In the genomic region with DNA sequence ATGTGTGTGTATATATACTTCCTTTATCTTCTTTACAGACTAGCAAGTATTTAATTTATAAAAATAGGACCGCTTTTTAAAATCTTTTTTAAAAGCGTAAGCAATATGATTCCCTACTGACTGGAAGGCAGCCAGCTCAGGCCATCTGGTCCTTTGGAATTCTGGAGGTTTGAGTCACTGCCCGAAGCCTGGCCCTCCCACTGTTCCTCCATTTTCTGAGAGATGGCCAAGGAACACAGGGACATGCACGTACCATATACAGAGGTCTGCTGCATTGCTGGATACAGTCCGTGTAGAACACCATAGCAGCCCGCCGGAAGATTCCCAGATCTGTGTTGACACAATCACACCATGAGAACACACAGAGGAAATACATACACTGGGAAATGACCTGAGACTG, we compare ENCODE assay signal across 9 mouse cellular contexts.
A peak's percentile ranks its signal among the peaks of the same experiment; 100 is the strongest.
DNase-seq lines count a peak whose midpoint lies in the region; ATAC-seq and TF ChIP-seq lines count a peak whose summit lies in the region.
"Had no signal": no experiment of that assay in that cellular context is flagged by ENCODE, and none has a peak within 500 bp of the region (broad histone marks: within the 10 kb centered on the region; RNA-seq: fewer than 3 reads in every experiment).

No protein-coding gene starts in this region.

- TF ChIP-seq CTCF in forebrain, postnatal 0 days (IDR thresholded peaks at IDR 0.05; ENCODE audit: low read depth): no peak
- TF ChIP-seq CTCF in midbrain, postnatal 0 days (IDR thresholded peaks at IDR 0.05): no peak

- H3K4me2 ChIP-seq in forebrain, postnatal 0 days (ENCODE audit: low read depth): no peak overlapping the region
- H3K4me2 ChIP-seq in midbrain, postnatal 0 days (ENCODE audit: low read depth, low read length, poor library complexity, severe bottlenecking): no peak overlapping the region
- H3K4me2 ChIP-seq in midbrain, embryonic 13.5 days (replicated peaks): no peak overlapping the region

- H3K9me3 ChIP-seq in forebrain, postnatal 0 days (ENCODE audit: low read length): no peaks in the 10 kb centered on the region
- no peaks in the 10 kb centered on the region for H3K9me3 ChIP-seq in forebrain, embryonic 10.5 days
- H3K9me3 ChIP-seq in midbrain, postnatal 0 days (ENCODE audit: low read length): no peaks in the 10 kb centered on the region
- no peaks in the 10 kb centered on the region for H3K9me3 ChIP-seq in midbrain, embryonic 10.5 days (replicated peaks)
- H3K9me3 ChIP-seq in midbrain, embryonic 13.5 days: no peaks in the 10 kb centered on the region

- peak; percentile 73 for DNase-seq in forebrain, postnatal 0 days
- DNase-seq in forebrain, embryonic 10.5 days (ENCODE audit: extremely low spot score, low spot score): no peak
- peak; percentile 84 for DNase-seq in midbrain, postnatal 0 days (ENCODE audit: low spot score)
- no peak for DNase-seq in midbrain, embryonic 10.5 days (ENCODE audit: low spot score)
- DNase-seq in heart, postnatal 25 days (ENCODE audit: low spot score): peak; percentile 28
- DNase-seq in right cerebral cortex, adult 18-20 months: peak; percentile 63
- no peak for DNase-seq in ovary, postnatal 36 days (ENCODE audit: low spot score)

- H3K27ac ChIP-seq in forebrain, postnatal 0 days (ENCODE audit: low read depth, low read length): no peak overlapping the region
- H3K27ac ChIP-seq in forebrain, embryonic 10.5 days: no peak overlapping the region
- no peak overlapping the region for H3K27ac ChIP-seq in midbrain, postnatal 0 days (ENCODE audit: low read depth, low read length)
- H3K27ac ChIP-seq in midbrain, embryonic 10.5 days (replicated peaks): no peak overlapping the region
- H3K27ac ChIP-seq in midbrain, embryonic 13.5 days: no peak overlapping the region
- H3K27ac ChIP-seq: left cerebral cortex, adult 2 months had no signal

- no peak overlapping the region for H3K4me3 ChIP-seq in forebrain, postnatal 0 days (ENCODE audit: low read depth, low read length)
- no peak overlapping the region for H3K4me3 ChIP-seq in forebrain, embryonic 10.5 days
- H3K4me3 ChIP-seq in midbrain, postnatal 0 days (ENCODE audit: low read depth, low read length): no peak overlapping the region
- no peak overlapping the region for H3K4me3 ChIP-seq in midbrain, embryonic 10.5 days
- no peak overlapping the region for H3K4me3 ChIP-seq in midbrain, embryonic 13.5 days (replicated peaks)
- H3K4me3 ChIP-seq: left cerebral cortex, adult 2 months had no signal

- intact Hi-C loops in heart, postnatal 25 days (cut with DNase I): no loop called here

- H3K36me3 ChIP-seq in forebrain, postnatal 0 days (ENCODE audit: insufficient read depth): no peaks in the 10 kb centered on the region
- no peaks in the 10 kb centered on the region for H3K36me3 ChIP-seq in forebrain, embryonic 10.5 days (replicated peaks)
- H3K36me3 ChIP-seq in midbrain, postnatal 0 days (ENCODE audit: insufficient read depth, low read length): no peaks in the 10 kb centered on the region
- no peaks in the 10 kb centered on the region for H3K36me3 ChIP-seq in midbrain, embryonic 10.5 days
- no peaks in the 10 kb centered on the region for H3K36me3 ChIP-seq in midbrain, embryonic 13.5 days

- no peak overlapping the region for H3K9ac ChIP-seq in forebrain, postnatal 0 days
- no peak overlapping the region for H3K9ac ChIP-seq in midbrain, postnatal 0 days (replicated peaks; ENCODE audit: low read length, poor library complexity, severe bottlenecking)
- no peak overlapping the region for H3K9ac ChIP-seq in midbrain, embryonic 13.5 days (replicated peaks)

- no peaks in the 10 kb centered on the region for H3K27me3 ChIP-seq in forebrain, postnatal 0 days (ENCODE audit: insufficient read depth, low read length)
- no peaks in the 10 kb centered on the region for H3K27me3 ChIP-seq in forebrain, embryonic 10.5 days (ENCODE audit: poor library complexity, severe bottlenecking)
- H3K27me3 ChIP-seq in midbrain, postnatal 0 days (ENCODE audit: insufficient read depth, low read length): no peaks in the 10 kb centered on the region
- H3K27me3 ChIP-seq in midbrain, embryonic 10.5 days (ENCODE audit: low read depth, poor library complexity, severe bottlenecking): no peaks in the 10 kb centered on the region
- H3K27me3 ChIP-seq in midbrain, embryonic 13.5 days: no peaks in the 10 kb centered on the region

- no peaks in the 10 kb centered on the region for H3K4me1 ChIP-seq in forebrain, postnatal 0 days (ENCODE audit: insufficient read depth)
- H3K4me1 ChIP-seq in forebrain, embryonic 10.5 days: no peaks in the 10 kb centered on the region
- no peaks in the 10 kb centered on the region for H3K4me1 ChIP-seq in midbrain, postnatal 0 days (ENCODE audit: insufficient read depth, low read length)
- no peaks in the 10 kb centered on the region for H3K4me1 ChIP-seq in midbrain, embryonic 10.5 days
- no peaks in the 10 kb centered on the region for H3K4me1 ChIP-seq in midbrain, embryonic 13.5 days (replicated peaks)

- ATAC-seq in forebrain, postnatal 0 days: peak; percentile 74
- no peak; the same call in 1 of the 2 replicates for ATAC-seq in midbrain, postnatal 0 days (ENCODE audit: low FRiP score)
- no peak for ATAC-seq in midbrain, embryonic 13.5 days

- WGBS in forebrain, postnatal 0 days: 60% methylated on average over 7 of the region's 7 CpGs
- 88% methylated on average over 7 of the region's 7 CpGs for WGBS in forebrain, embryonic 10.5 days
- WGBS in midbrain, postnatal 0 days: 78% methylated on average over 7 of the region's 7 CpGs
- 93% methylated on average over 7 of the region's 7 CpGs for WGBS in midbrain, embryonic 10.5 days
- WGBS in midbrain, embryonic 13.5 days: 82% methylated on average over 7 of the region's 7 CpGs

Comparison
In these comparisons a context has a peak if more than half of its experiments do, and no peak if none do; other contexts are left out.
1. DNase-seq: peak in forebrain, postnatal 0 days (single experiment), midbrain, postnatal 0 days (single experiment), heart, postnatal 25 days (single experiment) and right cerebral cortex, adult 18-20 months (single experiment); none in forebrain, embryonic 10.5 days (single experiment), midbrain, embryonic 10.5 days (single experiment) and ovary, postnatal 36 days (single experiment).